Mouse (Mus musculus) kidney, adult 10 weeks (tissue): ENCODE results near the gene Gm28870. TPM values are rescaled to one million over a fixed set of nuclear protein-coding genes. Genes with fewer than 3 reads are reported as not detected.

Experiments
- polyA plus RNA-seq: library from polyadenylated mRNA; stranded (reverse); fragments of 350-450 nt; fragmentation: Illumina TruSeq; extraction: RNeasy Lipid Tissue Mini Kit (QIAGEN cat#74804); gene quantifications from one replicate; pipeline ENCODE4 v1.2.3, GENCODE M21; 2014; ENCODE audit warnings: low read depth, low replicate concordance

Gene Gm28870
- polyA plus RNA-seq = not detected

DNA sequence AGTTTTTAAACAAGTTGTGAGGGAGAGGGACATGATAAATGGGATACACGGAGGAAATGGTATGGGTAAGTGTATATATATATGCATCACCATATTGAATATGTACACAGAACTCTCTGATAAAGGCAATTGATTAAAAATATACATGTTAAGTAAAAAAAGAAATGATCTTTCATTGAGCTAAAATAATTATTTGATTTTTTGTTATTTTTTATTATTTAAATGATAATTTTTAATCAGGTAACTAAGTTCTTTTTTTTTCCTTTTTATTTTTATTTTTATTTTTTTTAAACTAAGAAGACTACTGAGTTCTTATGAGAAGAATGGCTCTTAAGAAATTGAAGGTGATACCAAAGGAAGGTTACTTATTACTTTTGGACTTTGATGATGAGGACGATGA is at the start of gene Gm28870:
Gene Gm28870 (plus strand): TSS at position 301 of the 400 bp plus-strand sequence.

